Mouse (Mus musculus): ENCODE measurements at regions not wholly inside any gene's neighbourhood (a gene's known extent, or its start where the extent isn't known, plus 50 kb on each side); places are given as distances from the start of the nearest gene placed in this dataset.

GRCm38 (mm10) chr8:54239106-54239505 is 161.7 kb downstream of the Vegfc start:
- ATAC-seq (replicated peaks; ENCODE audit: low FRiP score, poor library complexity, severe bottlenecking): peak; percentile 80

DNA sequence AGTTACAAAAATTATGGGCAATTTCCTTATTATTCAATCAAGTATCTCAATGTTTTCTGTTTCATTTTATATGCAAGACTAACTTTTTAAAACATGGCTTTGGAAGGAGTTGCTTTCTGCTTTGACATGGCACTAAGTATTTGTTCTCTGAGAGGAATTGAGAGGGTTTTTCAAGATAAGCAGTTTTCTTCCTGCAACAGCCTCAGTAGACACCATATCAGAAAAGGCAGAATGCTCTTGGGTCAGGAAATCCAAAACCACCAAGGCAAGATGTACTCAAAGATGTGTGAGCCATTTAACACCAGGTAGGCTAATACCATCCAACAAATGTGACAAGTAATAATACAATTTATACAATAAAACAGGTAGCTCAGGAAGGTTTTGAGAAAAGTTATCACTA is 178.0 kb downstream of the Vegfc start:
- ATAC-seq (replicated peaks; ENCODE audit: low FRiP score, poor library complexity, severe bottlenecking): no peak

GRCm38 (mm10) chr8:54270110-54270509 is 192.7 kb downstream of the Vegfc start:
- no peak for ATAC-seq (replicated peaks; ENCODE audit: low FRiP score, poor library complexity, severe bottlenecking)

DNA sequence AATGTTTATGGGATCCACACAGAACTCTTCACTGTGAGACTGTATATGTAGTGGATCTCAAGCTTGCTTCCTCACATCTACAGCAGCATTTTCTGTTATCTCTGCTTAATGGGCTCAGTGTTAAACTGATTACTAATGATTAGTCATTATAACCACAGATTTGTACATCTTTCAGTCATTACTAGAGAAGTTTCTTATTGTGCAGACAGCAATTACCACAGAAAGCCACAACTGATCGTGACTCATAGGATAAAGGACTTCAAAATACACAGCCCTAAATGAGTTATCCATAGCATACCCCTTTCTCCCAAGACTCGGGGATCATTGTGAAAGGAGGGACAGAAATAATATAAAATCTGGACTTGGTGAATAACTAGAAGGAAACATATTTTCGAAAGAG is 195.7 kb downstream of the Vegfc start:
- ATAC-seq (replicated peaks; ENCODE audit: low FRiP score, poor library complexity, severe bottlenecking): no peak

DNA sequence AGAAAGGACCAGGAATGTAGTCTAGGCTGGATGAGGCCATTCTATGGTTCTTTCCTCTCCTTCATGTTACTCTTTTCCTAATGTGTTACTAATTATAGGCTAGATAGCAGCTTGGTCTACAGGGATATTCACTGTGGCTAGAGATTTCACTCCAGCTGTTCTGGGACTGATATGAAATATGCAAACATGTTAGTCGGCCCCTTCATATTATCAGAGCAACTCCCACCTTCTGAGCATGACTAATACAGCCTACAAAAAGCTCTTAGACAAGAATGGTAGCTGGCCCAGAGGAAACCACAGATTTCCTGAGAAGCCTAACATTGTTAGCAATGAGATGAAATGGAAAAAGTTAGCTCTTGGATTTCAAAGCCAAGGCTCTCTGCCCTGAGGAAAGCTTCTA is 198.1 kb downstream of the Vegfc start:
- ATAC-seq (replicated peaks; ENCODE audit: low FRiP score, poor library complexity, severe bottlenecking): no peak

Data from erythroblast, adult 5-6 weeks (primary cell).